Mouse (Mus musculus): ENCODE data around the gene Napepld. TPM values are rescaled to one million over a fixed set of nuclear protein-coding genes. Genes with fewer than 3 reads are reported as not detected.

Napepld gene
- polyA plus RNA-seq (2012; rRNA removed) = 4.8 and 5.9 TPM in 2 replicates

GRCm38 (mm10) chr5:21701351-21702008 is at the start of gene Napepld:
Napepld (minus strand) TSS chr5:21701396.

DNA sequence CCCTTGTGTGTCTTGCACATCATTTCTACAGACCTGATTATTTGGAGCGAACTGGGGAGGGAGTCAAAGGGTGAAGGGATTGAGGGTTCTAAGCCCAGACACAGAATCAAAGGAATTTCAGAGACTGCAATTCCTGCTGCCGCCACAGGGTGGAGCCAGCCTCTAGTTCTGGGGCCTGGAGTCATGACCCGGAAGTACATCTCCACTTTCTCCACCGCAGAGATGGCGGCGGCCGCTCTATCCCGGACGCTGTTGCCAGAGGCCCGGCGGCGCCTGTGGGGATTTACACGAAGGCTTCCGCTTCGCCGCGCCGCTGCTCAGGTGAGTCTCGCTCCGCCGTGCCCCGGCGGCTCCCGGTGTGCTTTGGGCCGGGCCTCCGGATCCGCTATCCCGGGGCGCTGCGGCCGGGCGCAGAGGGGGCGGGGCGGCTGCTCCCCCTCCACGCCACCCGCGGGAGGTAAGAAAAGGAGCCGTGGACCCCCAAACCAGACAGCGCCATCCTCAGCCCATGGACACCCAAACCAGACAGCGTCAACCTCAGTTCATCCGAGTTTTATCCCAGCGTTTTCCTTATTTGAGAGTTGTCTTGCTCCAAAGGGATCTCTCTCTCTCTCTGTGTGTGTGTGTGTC is 35.9 kb upstream of the Napepld start, which contains the start of gene Pmpcb:
Pmpcb (plus strand) TSS at position 186 of the 630 bp plus-strand sequence.

DNA sequence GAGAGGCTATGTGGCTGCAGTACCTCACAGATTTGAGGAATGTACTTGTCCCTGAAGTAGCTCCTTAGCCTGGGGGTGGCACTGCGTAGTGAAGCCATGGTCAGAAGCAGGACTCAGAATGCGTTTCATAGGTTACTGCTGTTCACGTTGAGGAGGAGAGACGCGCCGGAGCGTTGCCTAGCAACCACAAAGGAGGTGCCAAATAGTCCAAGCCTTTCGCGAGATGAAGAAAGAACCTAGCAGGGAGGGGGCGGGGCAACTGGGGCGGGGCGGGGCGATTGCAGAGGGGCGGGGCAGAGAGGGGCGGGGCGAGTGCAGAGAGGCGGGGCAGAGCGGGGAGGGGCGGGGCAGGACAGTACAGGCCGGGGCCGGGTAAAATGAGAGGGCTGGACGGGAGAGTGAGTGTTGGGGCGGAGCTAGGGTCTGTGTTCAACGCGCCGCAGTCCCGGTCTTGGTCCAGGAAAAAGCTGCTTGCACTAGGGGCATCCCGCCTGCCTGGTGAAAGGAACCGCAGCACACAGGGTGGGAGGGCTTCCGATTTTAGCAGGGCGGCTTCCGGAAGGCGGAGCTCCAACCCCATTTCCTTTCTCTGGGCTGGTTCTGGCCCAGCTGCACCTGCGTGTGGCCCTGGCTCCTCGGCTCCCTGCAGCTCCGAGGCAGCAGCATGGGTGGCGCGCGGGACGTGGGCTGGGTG is 55.6 kb downstream of the Napepld start, which contains the start of the genes Fbxl13 and Armc10:
Fbxl13 (minus strand) TSS at position 196 of the 694 bp plus-strand sequence.
Armc10 (plus strand) TSS at position 375 of the 694 bp plus-strand sequence.

Other genes with a start within 250 kb of the Napepld start
- gene Lrrc17, start 157.8 kb downstream of the Napepld start, polyA plus RNA-seq (2012; rRNA removed) = 10.1 and 35.2 TPM in 2 replicates
- gene Fbxl13, start 55.8 kb downstream of the Napepld start, polyA plus RNA-seq (2012; rRNA removed) = 0.38 and 0.52 TPM in 2 replicates
- 91.0 and 113 TPM in 2 replicates for gene Armc10, start 55.6 kb downstream of the Napepld start, polyA plus RNA-seq (2012; rRNA removed)
- 85.4 and 88.9 TPM in 2 replicates for gene Pmpcb, start 35.7 kb upstream of the Napepld start, polyA plus RNA-seq (2012; rRNA removed)
- 31.0 and 34.8 TPM in 2 replicates for gene Dnajc2, start 83.9 kb upstream of the Napepld start, polyA plus RNA-seq (2012; rRNA removed)
- gene Psmc2, start 83.9 kb upstream of the Napepld start, polyA plus RNA-seq (2012; rRNA removed) = 103 and 108 TPM in 2 replicates
- gene Slc26a5, start 164.2 kb upstream of the Napepld start, polyA plus RNA-seq (2012; rRNA removed) = 0.07 and 0.10 TPM in 2 replicates